Mouse (Mus musculus): ENCODE measurements around the gene Iffo2.

Gene Iffo2

DNA sequence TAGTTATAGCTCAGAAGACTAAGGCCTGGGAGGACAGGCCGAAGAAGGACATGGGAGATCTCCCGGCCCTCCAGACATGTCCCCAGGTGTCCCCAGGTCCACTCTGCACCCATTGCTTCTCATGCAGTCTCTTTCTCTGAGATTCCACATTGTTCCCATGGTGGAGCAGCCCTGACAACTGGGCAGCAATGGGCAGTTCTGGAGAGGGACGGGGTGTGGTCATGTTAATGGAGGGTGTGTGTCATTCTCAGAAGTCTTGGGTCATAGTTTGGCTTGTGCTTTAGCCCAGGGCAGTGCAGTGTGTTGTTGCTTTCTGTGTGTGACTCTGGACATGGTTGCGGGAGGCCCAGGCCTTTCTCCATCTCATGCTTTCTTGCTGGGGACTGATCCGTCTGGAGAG, 76.4 kb downstream of the Iffo2 start:
- DNase-seq (ENCODE audit: low spot score), result no peak

DNA sequence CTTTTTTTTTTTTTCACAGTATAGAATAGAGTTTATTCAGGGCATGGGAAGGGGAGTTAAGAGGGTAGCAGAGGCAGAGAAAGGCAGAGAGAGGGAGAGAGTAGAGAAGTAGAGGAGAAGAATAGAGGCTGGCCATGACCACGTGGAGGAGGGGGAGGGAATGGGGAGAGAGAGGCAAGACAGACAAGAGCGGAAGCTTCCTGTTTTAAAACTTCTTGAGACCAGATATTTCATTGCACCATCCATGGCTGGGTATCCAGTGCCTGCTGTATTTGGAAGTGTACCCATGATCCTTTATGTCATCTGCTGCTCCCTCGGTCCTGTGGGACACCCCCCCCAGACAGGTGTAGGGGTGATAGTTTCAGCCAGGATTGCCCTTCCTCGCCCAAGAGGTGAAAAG, 78.6 kb downstream of the Iffo2 start:
- DNase-seq (ENCODE audit: low spot score), result no peak

DNA sequence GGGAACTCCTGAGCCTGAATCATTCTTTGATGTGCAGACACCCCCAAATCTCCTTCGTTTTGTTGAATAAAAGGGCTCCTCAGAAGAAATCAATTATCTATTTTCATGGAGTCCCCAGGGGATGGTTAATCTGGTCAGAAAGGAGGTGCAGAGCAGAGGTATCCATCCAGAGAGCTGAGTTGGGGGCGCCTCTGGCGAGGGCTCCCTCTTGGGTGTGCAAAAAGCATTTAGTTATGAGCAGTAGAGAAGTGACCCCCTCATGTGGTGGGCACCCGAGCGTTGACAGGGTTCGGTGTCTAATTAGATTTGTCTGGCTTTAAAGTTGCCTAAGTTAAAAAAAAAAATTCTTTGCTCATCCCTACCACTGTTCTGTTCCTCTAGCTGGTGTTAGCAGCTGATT, 80.6 kb downstream of the Iffo2 start:
- no peak for DNase-seq (ENCODE audit: low spot score)

DNA sequence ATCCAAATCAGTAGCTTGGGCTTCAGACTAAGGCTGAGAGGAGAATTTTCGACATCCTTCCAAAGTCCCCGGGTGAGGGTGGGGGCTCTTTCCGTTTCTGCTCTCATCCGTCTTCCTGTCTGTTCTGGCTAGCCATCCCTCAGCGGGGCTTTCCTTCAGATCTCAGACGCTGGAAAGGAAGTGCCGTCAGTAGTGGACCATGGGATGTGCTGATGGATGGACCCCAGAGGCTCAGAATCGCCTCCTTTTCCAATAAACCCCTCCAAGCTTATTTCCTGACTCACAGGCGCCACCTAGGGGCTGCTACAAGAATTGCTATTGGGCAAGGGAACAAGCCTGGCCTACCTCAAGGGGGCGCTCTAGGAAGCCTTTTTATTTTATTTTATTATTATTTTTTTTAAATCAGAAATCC, 81.2 kb downstream of the Iffo2 start:
- peak; percentile 79 for DNase-seq (ENCODE audit: low spot score)

DNA sequence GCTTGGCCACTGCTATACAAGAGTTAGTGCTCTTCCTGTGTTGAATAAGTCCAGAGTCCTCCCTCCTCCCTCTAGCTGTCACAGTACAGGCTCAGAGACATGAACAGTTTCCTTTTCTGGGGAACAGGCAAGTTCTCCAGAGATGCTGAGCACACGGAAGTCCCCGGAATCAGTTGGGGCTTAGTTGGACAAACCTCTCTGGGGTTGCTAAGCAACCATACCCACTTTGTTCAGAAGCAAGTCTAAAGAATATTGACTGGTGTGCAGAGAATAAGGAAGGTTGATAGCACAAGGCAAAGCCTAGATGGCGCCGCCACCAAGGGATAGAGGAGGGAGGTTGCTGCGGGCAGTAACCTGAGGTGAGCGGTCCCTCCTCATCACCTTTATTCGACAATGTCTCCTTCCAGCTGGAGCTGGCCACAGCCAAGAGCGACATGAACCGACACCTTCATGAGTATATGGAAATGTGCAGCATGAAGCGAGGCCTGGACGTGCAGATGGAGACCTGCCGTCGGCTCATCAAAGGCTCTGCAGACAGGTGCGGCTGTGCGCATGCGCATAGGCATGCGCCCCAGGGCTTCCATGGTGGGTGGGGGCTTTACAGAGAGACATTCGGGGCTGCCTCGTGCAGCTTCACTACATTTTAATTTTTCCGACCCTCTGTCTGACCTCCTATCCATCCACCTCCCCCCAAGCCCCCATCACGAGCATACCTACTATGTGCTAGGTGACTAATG, 84.3 kb downstream of the Iffo2 start:
- DNase-seq (ENCODE audit: low spot score), result no peak

DNA sequence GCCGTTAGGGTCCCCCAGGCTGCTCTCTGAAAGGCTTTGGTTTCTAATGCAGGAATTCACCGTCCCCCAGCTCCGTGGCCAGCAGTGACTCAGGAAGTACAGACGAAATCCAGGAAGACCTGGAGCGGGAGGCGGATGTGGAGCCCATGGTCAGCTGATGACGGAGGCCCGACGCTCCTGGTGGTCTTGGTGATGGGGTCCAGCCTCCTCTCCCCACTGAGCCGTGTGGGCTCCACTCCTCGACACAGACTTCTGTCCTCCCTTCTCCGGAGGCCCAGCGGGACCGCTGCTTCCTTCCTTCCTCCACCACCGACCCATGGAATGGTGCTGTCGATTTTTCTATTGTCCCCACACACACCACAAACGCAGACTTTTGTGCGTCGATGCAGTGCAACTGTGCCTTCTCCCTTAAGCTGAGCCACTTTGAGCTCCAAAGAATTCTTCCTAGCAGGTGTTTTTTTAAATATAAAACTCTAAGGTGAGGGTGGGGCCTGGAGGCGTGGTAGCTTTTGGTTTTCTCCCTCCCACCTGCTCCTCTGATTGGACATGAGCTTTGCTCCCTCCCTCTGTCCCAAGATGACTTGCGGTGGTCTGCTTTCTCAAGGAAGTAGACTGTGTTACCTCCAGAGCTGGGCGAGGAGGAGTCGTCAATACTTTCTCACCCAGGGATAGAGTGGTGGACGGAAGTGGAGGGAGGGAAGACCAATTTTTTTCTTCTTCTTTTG, 86.1 kb downstream of the Iffo2 start:
- no peak for DNase-seq (ENCODE audit: low spot score)

DNA sequence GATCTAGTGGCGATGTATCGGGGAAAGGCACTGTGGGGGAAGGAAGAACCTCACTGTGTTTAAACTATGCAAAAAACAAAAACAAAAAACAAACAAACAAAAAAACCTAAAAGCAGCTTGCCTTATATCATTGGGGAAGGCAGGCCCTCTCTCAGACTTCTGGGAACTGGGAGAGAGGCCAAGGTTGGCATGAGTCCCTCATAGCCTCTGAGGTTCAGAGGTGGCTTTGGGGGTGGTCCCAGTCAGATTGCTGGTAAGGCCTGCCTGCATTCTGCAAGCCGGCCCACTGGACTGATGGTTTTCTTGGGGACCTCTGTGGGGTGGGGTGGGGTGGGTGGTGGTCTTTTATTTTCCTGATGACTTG, 86.6 kb downstream of the Iffo2 start:
- no peak for DNase-seq (ENCODE audit: low spot score)

DNA sequence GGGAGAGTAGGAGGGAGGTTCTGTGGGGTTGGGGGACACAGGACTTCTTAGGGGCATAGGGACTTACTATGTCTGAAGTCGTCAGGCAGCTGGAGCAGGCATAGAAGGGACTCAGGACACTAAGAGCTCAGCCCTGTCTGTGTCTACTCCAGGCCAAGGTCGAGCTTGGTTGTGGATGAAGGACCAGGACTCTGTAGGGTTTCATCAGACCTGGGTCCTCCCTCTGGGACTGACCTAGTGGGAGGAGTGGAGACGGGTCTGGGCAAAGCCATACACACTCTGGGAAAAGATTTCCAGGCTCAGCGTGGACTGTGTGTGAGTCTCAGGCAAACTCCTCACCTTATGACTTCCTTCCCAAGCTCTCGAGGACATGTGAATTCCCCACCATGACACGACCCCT, 89.4 kb downstream of the Iffo2 start:
- DNase-seq (ENCODE audit: low spot score), result no peak

DNA sequence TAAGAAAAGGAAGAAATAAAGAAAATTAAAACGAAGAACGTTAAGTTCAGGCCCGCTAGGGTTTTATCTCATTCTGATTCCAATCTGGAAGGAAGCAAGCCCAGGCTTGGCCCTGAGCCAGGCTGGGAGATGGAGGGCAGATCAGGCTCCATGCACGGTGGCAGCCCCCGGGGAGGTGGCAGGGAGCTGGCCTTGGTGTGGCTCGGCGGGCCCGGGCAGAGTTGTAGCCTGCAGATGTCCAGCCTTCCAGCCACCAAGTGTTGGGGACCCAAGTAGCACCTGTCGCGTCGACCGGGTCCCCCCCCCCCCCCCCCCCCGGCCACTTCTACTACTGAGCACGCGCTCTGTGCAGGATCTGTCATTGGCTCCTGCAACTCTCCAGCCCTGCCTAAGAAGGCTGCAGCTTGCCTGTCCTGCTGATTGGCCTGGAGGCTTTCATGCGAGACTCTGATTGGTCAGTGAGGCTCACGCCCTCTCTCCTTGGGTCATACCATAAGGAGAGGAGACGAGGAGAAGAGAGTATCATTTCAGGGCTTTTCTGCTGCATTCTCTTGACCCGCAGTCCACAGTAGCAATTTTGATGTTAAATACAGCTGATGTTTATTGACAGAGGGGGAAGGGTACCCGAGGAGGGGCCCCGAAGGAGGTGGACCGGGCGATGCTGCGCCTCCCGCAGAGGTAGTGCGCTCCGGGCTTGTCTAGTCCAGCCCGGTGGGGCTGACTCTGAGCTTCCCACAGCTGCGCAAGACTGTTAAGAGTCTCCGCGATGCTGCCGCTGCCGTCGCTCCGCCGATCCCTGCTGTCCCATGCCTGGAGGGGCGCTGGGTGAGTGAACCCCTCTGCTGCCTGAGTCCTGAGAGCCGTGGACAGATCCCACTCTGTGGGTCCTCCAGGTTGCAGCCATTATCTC, 92.3 kb downstream of the Iffo2 start, which contains the start of gene Aldh4a1:
TSS of gene Aldh4a1 (plus strand) at position 494 of the 910 bp plus-strand sequence.
- DNase-seq (ENCODE audit: low spot score), result peak; percentile 98

DNA sequence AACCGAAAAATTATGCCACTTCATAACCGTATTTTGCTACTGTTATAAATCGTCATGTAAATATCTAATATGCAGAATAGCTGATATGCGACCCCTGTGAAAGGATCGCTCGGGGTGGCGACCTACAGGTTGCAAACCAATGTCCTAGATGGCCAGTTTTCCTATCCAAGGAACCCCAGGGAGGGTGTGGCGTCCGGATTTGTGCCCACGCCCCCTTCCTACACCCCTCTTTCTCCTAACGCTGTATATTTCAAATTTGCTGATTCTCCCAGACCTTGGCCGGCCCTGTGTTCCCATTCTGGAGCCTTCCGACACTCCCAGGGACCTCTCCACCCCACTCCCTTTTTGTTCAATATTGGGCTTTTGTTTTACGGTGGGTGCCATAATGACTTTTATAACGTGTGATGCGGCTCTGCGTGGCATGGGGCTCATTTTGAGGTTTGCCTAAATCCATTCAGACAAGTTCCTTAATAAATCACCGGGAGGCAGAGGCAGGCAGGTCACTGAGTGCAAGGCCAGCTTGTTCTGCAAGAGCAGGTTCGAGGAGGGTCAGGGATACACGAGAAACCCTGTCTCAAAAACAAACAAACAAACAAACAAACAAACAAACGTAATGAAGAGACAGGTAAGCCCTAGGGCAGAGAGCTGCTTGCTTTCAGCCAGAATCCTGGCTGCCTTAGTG, 93.2 kb downstream of the Iffo2 start:
- no peak for DNase-seq (ENCODE audit: low spot score)

DNA sequence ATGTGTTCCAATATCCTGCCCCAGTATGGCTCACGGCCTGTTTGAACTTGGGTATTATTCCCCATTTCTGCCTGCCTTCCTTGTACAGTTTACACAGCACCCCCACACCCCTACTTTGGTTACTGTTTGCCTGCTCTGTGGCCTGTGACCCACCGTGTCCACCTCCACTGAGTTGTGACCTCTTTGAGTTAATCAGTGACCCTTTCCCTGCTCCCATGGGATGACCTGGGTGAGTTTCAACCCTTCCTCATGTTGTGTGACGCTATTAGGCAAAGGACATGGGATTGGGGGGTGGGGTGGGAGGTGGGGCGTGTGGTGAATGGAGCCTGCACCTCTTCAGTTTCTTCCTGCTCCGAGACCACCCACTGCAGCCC, 93.8 kb downstream of the Iffo2 start:
- no peak for DNase-seq (ENCODE audit: low spot score)

DNA sequence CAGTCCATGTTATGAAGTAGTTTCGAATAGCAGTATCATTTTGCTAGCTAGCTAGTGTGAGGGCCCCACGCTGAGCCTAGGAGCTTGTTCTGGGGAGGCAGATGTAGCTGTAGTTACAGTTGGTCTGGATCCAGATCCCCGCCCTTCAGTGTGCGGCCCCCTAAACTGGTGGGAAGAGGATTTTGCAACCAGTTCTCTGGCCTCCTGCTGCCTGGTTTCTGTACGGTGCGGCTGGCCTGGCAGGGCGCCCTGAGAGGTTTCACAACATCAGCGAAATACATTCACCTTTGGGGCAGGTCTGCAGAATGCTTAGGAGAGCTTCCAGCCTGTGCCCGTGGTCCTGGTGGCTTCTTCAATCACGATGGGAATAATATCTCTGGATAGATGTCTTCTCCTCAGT, 94.4 kb downstream of the Iffo2 start:
- DNase-seq (ENCODE audit: low spot score), result no peak

DNA sequence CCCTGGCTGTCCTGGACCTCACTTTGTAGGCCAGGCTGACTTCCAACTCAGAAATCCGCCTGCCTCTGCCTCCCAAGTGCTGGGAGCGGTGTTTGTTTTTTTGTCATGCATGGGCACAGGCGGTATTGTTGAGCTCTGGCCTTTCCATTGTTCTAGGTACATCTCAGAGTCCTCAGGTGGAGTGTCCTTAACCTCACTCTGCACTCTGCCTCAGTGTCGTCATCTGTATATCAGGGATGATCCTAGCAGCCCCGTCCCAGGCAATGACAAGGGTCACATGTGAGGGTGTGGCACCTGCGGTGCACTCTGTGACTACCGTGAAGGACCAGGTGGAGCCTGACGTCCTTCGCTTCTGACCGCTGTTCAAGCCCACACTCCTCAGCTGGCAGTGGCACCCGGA, 97.0 kb downstream of the Iffo2 start:
- DNase-seq (ENCODE audit: low spot score), result no peak

DNA sequence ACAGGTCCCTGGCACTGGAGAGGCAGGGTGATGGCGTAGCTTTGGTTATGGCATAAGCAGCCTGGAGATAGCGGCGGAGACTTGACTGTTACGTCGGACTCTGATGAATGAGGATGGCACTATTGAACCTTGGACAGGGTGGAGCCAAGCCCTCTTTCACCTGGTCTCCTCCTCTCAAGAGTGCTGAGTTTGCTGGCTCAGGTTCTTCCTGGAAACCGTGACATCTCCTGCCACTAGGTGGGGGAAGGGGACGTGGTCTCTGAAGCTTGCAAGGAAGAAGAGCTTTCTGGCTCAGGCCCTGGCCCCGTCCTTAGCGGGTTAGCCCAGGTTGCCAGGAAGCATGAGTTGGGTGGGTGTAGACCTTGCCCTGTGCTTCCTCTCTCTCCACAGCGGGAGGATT, 99.8 kb downstream of the Iffo2 start:
- DNase-seq (ENCODE audit: low spot score), result no peak

DNA sequence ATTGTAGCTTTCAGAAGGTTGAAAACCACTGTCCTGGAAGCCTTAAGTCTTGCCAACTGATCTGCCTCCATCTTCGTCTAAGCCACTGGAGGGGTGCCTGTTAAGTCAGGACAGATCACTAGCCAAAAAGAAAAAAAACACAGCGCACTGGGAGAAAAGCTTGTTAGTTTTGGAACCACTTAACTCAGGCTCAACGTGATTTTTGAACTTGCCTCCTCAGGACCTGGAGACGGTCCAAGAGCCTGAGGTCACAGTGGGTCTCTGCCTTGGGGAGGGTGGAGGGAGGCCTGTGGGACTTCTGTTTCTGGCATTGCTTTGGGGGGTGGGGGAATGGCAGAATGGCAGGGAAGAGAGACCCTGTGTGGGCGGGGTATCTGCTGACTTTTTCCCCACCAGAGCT, 100.8 kb downstream of the Iffo2 start:
- no peak for DNase-seq (ENCODE audit: low spot score)

DNA sequence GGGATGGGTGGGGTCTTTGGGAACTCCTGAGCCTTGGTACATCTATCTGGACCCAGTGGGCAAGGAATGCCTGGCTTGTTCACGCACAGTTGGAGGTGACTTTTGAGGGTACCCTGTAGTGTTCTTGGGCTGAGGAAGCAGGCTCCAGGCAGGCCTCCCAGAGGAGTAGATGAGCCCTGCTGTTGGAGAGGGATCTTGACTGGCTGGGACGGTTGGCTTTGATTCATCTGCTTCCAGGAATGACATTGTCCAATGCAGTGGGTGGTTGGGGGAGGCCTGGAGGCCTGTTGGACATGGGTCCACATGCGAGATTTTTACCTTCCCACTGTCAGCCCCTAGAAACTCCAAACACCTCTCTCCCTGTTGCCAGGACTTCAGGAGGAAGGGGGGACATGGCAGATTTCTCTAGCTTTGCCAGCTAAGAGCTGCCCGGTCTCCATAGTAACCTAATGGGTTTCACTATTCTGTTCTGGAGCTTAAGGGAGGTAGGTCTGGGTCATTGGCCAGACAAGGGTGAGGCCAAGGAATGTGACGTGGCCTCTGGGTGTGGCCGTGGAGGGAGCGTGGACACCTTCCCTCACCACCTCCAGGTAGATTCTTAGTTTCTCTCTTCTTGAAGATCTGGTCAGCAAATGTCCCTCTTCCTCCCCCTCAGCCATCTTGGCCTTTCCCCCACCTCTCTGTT, 101.4 kb downstream of the Iffo2 start:
- DNase-seq (ENCODE audit: low spot score), result no peak

DNA sequence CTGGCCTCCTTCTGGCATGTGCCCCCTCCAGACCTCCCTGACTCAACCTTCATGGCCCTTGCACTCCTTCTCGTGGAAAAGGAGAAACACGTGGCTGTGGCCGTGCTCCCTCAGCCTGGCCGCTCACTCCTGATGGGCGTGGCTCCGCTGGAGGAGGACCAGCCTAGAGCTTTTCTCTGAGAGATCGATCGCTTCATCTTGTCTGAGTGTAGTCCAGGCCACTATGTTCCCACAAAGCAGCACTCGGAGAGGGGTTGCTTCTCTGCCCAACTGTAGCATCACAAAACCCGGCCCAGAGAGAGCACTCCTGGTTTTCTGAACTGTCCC, 101.9 kb downstream of the Iffo2 start:
- DNase-seq (ENCODE audit: low spot score), result no peak

DNA sequence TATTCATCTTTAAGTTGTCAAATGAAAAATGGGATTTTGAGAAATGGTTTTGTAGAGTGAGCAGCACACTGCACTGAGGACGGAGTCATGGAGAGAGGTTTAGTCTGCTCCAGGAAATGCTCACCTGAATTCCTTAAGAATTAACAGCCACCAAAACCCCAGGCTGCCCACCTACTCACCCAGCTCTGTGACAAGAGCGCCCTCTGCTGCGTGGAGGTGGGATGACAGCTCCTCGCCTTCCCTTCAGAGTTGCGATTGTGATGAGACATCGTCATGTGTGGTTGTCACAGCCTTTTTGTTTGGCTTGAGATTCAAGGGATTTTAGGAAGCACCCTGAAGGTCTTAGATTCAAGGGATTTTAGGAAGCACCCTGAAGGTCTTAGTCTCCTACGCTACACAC, 106.0 kb downstream of the Iffo2 start:
- DNase-seq (ENCODE audit: low spot score), result peak; percentile 65

DNA sequence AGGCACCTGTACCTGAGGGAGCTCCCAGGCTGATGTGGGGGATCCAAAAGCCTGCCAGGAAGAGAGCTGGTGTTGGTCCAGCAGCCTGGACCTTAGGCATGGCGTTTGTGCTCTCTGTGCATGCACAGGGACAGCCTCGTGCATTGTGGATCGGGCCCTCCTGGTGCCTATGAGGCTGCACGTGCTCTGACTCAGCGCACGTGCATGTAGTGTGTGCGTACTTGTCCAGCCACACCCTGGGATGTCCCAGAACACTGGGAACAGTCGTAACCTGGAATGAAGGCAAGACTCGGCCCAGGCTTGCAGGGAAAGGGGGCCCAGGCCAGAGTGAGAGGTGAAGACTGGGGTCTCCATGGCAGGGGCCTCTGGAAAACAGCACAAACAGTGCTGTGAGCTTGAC, 107.5 kb downstream of the Iffo2 start:
- no peak for DNase-seq (ENCODE audit: low spot score)

DNA sequence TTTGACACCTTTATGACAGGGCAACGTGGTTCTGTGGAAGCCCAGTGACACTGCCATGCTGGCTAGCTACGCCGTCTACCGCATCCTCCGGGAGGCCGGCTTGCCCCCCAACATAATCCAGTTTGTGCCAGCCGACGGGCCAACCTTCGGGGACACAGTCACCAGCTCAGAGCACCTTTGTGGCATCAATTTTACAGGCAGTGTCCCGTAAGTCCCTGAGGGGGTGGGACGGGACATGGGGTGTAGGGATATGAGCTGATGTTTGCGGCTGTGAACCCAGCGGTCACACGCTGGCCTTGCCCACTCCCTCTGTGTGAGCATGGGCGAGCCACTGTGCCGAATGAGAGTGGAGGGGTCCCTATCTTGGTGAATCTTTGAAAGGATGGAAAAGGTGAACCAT, 108.0 kb downstream of the Iffo2 start:
- no peak for DNase-seq (ENCODE audit: low spot score)

DNA sequence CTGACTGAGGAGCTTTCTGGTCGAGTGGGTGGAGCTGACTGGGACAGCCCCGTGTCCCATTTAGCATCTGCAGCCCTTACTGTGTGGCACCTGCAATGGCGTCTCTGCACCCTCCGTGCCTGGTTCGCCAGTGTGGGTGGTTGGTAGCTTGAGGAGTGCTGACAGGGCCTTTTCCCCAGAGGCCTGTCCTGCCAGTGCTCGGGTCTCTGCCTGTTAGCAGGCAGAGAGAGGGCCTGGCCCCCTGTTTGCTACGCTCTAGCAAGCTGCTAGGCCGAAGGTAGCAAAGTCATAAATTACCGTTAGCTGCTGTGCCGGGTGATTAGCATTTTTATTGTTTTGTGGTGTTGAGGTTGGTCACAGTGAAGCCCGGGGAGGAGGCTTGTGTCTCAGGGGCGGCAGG, 109.5 kb downstream of the Iffo2 start:
- peak; percentile 67 for DNase-seq (ENCODE audit: low spot score)

DNA sequence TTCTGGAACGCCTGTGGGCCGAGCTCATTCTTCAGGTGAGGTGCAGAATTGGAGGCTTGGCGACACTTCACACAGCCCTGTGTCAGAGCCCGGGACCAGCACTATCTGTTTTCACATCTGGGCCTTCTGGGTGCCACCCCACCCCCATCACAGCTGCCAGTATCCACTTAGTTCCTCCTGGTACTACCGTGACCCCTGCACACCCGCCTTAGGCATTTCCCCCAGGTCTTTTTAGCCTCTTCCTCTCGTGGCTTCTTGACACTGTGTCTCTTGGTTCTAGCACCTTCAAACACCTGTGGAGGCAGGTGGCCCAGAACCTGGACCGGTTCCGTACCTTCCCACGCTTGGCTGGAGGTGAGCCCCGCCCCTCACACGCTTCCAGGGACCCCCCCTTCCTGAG, 110.0 kb downstream of the Iffo2 start:
- no peak for DNase-seq (ENCODE audit: low spot score)
